Mouse (Mus musculus) 3T3-L1 (cell line): ENCODE data around the gene Tuba1b.
A peak's percentile ranks its signal among the peaks of the same experiment; 100 is the strongest.
"Not testable (repeated sequence)": the region's sequence is repeated elsewhere in the genome, so short reads cannot be mapped to it uniquely, and the experiment has no call there.

Source experiments
- DNase-seq: peaks from one replicate; pipeline ENCODE4 v3.0.0-alpha.2; 2015; ENCODE audit warnings: low read depth, low spot score

Gene Tuba1b

DNA sequence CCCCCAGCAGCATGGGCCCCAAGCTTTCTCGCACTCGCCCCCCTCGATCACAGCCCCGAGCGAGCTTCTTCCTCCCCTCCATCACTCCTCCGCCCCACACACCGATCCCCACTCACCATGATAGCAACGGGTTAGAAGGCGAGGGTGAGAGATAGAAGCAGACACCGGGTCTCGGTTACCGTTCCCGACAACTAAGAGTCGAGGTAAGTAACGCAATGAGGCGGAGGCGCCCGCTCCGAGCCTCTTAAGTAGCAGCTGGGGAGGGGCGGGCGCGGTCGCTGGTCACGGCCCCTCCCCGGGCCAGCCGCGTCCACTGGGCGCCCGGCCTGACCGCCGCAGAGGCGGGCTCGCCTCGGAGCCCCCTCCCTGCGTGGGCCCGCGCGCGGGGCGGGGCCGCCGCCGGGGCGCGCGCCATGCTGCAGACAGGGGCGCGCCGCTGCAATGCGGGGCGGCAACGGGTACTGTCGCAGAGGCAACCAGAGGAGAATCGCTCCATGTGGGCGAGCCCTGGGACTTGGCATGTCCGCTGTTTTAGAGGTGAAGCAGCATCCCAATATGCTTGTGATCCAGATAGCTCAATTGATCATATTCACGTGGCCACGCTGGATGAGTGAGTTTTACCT is at the start of gene Tuba1b:
Tuba1b (minus strand) TSS at position 349 of the 623 bp plus-strand sequence.
- DNase-seq, result peak; percentile 87

DNA sequence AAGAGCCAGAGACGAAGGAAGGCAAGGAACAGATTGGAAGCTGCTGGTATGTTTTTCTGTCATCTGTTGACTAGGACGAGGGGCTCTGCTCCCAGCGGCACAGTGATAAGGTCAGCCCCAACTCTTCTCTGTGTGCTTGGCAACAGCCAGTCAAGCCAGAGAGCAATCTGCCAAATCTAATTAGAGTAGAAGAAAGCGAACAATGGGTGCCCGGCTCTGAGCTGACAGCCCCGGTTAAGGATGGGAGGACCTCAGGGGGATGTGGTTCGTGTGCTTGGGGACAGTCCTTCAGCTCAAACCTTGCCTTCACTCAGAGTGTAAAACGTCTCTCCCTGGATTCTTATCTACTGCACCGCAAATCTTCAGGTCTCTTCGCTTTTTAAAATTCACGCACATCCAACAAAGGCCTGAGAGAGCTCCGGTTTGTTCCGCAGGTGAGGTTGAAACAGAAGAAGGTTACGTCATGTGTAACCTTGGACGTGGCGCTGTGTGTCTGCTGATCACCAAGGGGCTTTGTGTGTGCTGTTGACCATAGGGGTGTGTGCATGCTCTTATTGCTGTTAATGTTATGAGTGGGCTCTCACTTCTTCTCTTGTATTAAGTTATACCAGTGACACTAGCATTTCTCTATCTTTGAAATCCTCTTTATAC is 49.2 kb upstream of the Tuba1b start:
- no peak for DNase-seq

DNA sequence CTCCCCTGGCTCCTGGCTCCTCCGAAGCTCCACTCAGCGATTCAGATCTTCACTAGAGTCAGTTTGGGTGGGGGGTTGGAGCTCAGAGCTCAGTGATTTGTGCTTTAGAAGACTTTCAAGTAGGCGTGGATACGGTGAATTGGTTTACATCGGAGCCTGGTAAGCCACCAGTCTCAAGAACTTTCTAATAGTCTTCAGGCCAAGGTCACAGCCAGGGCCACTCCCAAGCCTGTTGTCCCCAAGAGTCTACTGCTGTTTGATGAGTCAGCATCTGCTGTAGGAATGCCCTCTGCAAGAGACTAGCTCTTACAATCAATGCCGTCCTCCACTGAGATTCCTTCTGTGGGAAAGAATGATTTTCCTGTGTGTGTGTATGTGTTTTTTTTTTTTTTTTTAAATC is 47.7 kb upstream of the Tuba1b start:
- no peak for DNase-seq

DNA sequence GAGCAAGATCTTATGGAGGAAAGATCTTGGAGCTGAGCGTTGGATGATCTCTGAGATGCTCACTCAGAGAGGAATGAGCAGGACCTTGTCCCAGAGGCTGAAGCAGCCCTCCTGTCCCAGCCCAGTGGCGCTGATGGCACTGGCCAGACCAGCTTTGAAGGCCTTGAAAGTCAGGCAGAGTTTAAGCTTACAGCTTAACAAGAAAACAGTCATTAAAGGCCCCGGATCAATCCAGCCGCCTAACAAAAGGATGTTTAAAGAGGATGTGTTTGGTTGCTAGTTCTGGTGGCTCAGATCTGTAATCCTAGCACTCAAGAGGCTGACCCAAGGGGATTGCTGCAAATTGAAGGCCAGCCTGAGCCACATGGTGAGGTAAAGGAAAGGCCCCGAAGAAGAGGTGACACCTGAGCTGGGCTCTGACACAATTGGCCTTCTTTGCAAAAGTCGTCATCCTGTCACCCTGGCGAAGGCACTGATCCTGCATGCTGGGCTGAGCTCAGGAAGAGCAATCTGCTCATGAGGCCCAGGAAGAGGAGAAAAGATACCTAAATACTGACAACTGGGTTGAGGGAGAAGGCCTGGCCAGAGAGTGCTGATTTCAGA is 45.7 kb upstream of the Tuba1b start:
- DNase-seq, result no peak

DNA sequence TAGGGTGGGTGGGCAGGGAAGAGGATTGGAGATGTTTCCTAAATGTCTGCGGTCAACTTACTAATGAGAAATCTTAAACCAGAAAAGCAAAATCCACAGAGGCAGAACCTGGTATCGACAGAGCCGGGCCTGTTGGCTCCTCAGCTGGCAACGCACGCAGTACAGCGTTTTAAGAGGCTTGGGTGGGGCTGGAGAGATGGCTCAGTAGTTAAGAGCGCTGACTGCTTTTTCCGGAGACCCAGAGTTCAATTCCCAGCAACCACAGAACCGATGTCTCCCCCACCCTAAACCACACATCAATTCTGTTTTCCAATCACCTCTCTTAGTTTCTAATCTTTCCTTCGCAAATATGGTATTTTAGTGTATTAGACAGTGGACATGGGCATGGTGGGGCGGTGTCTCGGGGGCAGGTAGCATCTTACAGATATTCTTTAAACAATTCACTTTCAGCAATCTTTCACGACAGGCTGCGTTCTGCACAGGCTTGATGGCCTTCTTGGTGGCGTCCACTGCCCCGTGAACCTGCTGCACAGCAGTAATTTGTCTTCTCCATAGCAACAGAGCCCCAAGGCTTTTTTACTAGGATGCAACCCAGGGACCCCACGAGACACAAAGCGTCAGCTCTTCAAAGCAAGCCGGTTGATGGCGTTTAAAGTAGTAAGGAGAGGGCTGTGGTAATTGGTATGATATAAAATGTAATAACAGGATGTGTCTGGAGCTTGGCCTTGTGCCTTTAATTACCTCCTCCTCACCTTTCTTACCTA is 44.2 kb upstream of the Tuba1b start:
- DNase-seq, result no peak

DNA sequence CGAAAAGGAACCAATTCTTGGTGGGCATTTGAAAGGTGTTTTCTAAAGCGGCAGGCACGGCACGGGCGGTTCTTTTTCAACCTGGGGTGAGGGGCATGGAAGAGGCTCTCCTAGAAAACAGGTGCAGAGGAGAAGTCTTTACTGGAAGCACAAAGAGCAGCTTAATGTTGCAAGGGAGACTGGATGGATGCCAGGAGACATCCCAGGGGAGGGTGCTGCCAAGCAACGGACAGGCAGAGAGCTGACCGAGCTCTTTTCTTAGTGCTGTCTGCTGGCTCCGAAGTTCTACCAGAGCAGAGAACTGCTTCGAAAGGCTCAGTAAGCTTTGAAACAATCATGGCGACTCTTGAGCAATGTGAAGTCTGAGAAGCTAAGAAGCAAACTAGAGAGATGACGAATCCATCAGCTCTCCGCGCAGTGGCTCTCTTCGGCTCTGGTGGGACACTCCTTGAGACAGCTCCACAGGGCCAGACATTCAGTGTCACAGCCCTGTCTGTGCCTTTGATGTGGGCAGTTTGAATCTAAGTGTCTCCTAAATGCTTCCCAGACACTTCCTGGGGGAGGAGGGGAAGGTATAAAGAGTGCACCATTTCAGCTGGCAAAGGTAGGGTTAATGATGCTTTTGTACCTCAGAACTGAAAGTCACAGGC is 43.5 kb upstream of the Tuba1b start:
- DNase-seq, result peak; percentile 62

DNA sequence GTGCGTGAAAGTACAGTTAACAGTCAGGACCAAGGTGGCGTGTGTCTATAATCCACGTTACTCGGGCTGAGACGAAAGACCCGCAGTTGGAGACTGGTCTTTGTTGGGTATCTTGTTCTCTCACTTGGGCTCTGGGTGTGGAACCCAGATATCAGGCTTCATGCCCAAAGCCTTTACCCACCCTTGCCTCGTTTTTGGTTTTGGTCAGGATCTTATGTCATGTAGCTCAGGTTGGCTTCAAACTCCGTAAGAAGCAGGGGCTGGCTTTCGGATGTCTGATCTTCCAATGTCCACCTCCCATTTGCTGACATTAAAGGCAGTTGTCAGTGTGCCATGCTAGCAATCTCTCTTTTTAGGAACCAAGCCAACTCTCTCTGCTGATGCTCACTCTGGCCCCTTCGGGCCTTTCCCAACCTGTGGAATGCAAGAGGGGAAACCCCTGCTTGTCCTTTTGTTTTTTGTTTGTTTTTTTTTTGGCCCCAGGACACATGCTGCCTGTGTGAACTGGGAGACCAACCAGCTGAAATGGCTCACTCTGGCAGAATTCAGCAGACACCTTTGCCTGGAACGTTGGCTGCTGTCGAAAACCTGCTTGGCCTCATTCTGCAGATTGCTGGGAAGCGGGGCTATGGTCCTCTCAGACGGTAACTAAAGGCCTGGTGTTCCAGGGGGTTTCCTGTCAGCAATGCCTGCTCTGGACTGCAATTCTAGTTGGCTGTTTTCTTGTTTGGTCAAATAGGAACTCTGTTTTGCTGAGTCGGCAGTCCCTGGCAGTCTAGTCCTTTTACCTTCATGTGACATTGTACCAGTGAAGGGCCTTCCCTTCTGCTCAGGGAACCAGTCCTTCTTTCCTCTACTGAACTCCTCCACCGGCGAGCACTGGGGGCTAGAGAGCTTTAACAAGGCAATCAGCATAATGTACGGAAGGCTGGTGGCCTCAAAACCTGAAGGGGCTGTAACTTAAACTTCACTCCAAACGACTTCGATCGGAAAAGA is 42.7 kb upstream of the Tuba1b start:
- DNase-seq, result peak; percentile 44

DNA sequence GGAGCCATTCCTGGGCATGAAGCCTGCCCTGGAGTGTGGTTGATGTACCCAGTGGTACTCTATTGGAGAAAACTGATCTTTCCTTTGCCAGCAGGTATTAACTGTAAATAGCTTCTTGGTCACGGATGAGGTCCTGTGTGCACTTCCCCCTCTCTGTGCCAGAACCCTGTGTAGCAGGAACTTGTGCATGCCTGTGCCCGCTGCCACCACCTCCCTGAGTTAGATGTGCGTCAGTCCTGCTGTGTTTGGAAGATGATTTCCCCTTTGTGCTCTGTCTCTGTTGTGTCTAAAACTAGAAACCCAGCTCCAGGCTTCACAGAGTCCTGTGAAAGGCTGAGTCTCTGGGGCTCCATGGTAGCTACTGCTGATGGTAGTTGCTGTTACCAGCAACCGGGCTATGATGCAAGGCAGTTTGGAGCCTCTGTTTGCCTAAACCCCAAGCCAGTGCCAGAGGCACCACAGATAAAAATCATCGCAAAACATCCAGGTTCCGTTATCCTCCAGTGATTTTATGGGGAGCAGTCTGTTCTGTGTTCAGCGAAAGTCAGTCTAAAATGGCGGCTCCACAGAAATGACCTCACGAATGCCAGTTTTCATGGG is 38.8 kb upstream of the Tuba1b start:
- DNase-seq, result no peak

DNA sequence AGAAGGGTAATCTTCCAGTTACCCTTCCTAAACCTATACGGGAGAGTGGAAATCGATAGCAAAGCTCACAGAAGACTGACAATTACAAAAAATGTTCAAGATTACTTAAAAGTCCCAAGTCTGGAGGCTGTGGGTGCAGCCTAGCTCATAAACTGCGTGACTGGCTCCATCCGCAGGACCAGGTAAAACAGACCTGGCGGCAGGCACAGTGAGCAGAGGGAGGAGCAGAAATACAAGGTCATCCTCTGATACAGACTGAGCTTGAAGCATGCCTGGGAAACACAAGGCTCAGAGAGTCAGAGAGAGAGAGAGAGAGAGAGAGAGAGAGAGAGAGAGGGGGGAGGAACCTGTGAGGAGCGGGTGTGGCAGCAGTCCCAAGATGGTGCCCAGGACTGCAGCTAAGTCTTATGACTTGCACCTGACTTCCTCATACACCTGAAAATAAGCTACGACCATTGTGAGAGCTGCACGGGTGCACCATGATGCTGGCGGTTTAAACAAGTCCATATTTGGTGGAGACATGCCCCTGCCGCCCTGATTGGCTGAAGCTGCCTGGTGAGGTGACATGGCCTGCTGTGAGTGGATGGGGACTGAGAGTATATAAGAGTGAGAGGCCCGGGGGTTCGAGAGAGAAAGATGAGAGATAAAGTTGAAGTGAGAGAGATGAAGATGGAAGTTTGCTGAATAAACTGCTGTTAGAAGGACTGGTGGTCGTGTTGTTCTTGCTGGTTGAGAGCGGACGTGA is 37.4 kb upstream of the Tuba1b start:
- not testable (repeated sequence) for DNase-seq

DNA sequence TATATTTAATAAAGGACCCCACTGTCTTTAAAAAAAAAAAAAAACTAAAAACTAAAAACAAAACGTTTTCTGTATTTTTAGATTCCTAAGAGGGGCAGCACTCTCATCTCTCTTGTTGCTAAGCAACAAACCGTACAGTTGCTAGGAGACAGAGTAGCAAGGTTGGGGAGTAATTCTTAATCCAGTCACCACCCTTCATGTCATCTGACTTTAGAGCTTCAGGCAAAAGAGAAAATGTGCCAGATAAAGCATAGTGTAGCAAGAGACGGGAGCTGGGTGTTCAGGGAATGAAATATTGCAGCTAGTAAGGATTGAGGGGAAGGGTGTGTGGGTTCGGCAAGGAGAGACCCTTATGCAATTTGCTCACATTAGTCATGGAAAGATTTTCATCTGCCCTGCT is 36.7 kb upstream of the Tuba1b start:
- DNase-seq, result peak; percentile 43

DNA sequence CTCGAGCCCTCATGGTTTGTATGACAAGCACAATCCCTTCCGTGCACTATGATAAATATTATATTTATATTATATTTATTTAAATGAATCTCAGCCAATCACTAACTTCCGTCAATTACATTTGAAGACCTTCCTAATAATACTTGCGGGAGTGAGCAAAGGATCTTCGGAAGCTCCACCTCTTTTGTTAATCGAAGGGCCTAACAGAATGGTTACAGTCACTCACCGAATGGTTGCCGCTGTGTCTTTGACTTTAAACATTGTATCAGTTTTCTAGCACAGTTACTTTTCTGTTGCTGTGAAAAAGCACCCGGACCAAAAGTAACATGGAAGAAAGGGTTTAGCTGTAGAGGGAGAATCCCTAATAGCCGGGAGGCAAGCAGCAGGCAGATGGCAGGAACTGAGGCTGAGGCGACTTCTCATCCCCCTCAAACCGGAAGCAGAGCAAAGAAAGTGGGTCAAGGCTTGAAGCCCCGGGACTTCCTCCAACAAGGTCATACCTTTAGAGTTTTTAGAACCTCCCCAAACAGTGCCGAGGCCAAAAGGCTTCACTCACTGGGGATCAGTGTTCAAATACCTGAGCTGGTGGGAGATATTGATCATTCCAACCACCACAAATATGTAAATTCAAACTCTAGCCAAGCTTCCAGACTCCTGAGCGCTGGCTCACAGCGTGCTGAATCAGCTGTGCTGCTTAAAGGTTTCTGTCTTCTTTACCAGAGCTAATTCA is 35.2 kb upstream of the Tuba1b start:
- peak; percentile 32 for DNase-seq

DNA sequence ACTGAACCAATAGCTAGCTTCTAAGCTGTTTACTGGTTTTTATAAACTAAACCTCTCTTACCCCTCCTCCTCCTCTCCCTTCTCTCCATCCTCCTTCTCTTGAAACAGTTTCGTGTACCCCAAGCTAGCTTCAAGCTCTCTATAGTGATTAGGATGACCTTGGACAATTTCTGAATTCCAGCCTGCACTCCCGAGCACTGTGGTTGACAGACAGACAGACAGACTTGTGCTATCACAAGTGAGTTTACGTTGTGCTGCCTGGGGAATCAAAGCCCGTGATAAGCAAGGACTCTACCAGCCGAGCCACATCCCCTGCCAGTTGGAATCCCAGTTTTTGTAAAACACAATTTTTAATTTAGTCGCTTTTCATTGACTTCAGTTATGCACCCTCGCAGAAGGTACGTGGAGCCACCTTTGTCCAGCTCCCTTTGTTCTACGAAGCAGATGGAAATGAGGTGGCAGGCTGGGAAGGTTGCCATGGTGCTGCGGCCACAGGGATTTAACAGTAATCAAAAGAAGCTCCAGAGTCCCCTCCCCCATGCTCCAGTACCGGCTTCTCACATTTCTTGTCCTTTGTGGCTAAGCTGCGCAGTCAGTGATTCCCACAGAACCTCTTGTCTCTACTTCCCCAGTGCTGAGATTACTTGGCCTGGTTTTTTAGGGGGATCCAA is 34.5 kb upstream of the Tuba1b start:
- DNase-seq, result peak; percentile 62

DNA sequence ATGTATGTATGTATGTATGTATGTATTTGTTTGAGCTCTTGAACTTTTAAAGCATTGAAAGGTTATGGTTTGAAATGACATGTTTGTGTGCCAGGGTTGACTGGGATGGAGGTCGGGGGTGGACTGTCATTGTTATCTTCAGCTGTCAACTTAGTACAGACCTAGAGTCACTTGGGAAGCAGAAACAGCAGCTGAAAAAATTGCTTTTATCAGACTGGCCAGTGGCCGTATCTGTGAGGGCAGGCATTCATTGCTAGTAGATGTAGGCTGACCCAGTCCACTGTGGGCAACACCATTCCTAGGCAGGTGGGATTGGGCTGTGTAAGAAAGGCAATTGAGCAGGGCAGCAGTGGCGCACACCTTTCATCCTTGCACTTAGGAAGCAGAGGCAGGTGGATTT is 25.2 kb upstream of the Tuba1b start:
- DNase-seq, result no peak

DNA sequence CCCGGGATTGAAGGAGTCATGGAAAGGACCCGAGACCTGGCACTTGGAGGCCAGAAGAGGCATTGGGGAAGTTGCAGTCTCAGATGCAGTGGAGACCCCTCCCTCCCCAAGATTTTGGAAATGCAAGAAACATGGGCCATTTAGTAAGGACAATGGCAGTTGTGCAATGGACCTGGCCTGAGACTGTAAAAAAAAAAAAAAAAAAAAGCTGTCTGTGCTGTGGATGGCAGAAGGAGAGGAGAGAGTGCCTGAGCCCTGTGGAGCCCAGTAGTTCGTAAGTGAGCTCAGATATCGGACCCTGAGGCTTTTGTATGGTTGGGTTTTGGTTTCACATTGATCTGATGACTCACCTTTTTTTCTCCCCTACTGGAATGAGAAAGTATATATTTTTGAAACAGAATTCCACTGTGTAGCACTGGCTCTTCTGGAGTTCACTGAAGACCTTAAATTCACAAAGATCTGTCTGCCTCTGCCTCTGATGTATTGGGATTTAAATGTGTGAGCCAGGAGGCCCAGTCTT is 24.6 kb upstream of the Tuba1b start:
- DNase-seq, result peak; percentile 62

DNA sequence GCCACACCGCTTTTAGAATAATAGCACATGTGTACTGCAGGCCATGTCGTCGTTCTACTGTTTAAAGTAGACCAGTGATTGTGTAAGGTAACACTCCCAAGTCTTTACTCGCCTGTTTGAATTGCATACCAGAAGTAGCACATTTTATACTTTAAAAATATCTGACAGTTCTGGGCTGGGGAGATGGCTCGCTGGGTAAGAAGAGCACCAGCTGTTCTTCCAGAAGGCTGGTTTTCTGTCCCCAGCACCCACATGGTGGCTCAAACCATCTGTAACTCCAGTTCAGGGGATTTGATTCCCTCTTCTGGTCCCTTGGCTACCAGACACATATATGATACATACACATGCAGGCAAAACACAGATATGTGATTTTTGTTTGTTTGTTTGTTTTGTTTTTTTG is 23.1 kb upstream of the Tuba1b start:
- DNase-seq, result no peak

DNA sequence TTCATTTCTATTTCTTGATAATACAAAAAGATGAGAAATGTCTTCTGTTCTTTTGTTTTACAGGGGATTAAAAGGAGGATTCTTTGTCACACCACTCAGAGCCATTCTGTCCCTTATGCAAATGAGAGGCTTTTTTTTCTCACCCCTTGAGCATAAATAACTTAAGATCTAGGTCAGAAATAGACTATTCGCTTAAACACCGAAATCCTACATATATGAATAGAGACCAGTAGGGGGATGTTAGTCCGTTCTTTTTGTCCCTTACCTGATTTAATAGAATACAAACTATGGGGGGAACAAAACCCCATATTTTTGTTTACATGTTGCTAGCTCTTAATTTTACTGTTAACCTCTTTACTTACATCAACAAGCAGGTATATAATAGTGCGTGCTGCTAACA is 21.6 kb upstream of the Tuba1b start:
- no peak for DNase-seq

DNA sequence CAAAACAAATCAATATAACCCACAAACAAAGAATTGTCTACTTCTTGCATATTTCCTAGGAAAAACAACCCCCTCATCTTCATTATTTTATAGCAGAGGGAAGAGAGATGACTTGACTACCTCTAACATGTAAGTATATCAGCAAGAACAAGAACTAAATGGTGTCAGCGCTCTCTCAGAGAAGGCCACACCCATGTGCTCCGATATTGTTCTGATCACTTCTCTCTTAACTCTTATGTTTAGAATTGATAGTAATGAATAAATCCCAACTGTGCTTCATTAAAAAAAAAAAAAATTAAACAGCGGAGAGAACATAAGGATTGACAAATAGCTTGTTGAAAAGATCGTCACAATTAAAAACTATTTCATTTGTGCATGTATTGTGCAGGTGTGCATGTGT is 21.0 kb upstream of the Tuba1b start:
- DNase-seq, result no peak
